Mouse (Mus musculus): Measurements from ENCODE around the gene Rhobtb1.

DNA sequence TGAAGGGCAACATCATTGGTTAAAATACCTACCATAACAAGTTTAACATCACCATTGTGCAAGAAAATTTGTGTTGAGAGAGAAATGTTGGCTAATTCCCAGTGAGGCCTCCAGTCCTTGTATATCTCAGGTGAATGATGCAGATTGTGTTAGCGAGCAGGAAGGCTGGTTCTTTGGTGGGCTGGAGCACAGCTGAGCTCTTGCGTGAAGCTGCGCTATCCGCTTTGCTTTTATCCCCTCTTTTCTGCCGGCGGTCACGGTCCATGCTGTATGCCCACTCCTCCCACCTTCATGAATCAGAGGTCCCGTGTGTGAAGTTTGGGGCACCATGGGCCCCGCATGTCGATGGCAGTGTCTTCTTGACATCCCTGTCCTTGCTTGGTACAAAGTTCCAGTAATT lies 58.8 kb downstream of the Rhobtb1 start:
- TF ChIP-seq POLR2A (IDR thresholded peaks at IDR 0.05; ENCODE audit: control insufficient read depth, extremely low read depth, insufficient read depth, low read length, poor library complexity), result no peak
- TF ChIP-seq CTCF (IDR thresholded peaks at IDR 0.05; ENCODE audit: borderline replicate concordance, control insufficient read depth, extremely low read depth, insufficient read depth, low read length, poor library complexity), result no peak

Measured in thymus, adult 2 months (tissue).